Mouse (Mus musculus) kidney, postnatal 36 days (tissue): ENCODE data around the gene Agtpbp1.
"Not testable (repeated sequence)": the region's sequence is repeated elsewhere in the genome, so short reads cannot be mapped to it uniquely, and the experiment has no call there.

ENCODE experiments used
- DNase-seq, 2 experiments: peaks; one replicate each; pipeline ENCODE4 v3.0.0; 2021 to 2022; ENCODE audit warnings: mixed read lengths in 2 of 2

Agtpbp1 gene

DNA sequence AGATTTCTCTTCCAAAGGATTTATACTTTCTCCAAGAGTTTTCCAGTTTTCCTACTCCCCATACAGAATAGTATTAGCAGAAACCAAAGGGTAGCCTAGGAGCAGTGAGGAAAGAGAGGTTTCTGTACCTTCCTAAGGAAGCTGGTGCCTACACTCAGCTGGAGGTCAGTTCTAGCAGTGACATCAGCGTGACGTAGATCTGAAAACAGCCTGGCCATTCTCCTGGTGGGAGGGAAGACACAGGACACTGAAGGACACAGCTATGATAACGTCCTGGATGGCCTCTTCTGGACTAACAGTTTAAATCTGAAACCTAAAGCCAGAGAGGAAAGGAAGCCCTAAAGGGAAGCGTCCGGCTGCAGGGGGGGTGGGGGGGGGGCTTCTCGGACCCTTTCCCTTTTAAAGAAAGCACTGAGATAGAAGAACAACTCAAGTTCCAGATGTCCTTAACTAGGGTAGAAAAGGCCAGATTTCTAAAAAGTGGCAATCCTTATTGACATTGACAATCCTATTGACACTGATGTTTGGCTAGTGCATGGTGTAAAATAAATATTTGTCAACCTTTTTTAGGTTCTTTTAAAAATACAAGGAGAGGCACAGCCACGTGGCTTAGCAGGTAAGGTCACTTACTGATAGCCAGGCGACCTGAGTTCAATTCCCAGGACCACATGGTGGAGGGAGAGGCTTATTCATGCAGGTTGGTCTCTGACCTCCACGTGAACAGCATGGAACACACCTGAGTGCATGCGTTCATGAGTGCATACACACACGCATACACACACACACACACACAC, 63.6 kb downstream of the Agtpbp1 start:
- no peak for DNase-seq

DNA sequence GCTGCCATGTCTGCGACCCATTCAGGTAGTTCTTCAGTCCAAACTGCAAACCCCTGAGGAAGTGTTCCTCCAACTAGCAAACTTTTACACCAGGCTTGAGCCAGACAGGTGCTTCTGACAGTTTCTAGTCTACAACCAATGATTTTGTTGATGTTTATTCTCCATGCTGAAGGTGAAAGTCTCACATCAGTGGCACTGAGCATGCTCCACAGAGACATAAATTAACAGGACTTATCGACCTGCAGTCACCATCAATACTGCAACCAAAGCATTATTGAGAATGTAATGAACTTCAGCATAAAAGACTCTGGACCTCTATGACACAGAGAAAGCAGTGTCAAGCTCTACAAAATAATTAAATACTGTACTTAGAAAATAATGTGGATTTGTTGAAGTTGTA, 64.2 kb downstream of the Agtpbp1 start:
- no peak for DNase-seq

DNA sequence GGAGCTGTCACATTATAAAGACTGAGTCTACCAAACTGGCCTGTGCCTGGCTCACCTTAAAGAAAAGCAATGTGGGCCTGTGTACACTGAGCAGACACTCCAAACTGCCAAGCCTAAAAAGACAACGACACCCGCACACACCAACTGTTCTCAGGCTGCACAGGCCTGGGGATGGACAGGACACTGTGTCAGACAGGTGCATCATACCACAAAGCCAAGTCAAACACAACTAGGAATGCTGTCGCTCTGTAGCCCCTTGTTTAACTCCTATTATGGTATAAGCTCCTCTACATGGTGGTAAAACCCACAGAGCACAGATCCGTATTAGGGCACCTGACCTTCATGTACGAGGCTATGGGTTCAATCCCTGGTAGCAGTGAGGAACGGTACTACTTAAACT, 65.5 kb downstream of the Agtpbp1 start:
- no peak for DNase-seq

DNA sequence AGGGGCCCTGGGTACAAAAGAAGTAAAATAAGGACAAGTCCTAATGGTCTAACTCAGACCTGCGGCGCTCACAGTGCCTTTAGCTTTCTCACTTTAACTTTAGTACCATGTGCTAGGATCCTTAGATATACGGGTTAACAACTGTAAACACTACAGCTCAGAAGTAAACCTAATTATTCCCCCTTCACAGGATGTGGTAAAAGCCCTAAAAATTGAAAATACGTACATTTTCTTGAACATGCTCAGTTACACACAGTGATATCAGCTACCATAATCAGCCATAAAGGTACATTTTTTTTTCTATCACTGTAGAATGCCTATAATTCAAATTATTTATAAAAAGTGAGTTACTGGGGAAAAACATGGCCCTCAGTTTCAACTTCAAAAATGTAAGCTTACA, 67.0 kb downstream of the Agtpbp1 start:
- DNase-seq = no peak

DNA sequence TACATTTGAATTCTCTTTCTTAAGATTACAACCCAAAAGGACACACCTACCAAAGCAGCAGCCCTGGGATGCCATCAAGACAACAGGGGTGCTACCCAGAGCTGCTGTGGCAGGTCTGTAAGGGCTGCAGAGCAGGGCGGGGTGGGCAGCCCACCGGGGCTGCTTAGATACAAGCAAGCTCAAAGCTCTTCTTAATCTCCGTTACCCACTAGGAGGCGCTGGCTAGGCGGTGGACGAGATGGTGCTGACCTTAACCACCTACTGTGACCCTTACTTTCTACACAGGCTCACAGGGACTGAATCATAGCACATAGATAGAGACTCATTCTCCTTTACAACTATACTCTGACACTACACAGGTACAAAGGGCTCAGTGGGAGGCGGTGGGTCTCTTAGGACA, 70.0 kb downstream of the Agtpbp1 start:
- peak; percentile 22 to 73 for DNase-seq

DNA sequence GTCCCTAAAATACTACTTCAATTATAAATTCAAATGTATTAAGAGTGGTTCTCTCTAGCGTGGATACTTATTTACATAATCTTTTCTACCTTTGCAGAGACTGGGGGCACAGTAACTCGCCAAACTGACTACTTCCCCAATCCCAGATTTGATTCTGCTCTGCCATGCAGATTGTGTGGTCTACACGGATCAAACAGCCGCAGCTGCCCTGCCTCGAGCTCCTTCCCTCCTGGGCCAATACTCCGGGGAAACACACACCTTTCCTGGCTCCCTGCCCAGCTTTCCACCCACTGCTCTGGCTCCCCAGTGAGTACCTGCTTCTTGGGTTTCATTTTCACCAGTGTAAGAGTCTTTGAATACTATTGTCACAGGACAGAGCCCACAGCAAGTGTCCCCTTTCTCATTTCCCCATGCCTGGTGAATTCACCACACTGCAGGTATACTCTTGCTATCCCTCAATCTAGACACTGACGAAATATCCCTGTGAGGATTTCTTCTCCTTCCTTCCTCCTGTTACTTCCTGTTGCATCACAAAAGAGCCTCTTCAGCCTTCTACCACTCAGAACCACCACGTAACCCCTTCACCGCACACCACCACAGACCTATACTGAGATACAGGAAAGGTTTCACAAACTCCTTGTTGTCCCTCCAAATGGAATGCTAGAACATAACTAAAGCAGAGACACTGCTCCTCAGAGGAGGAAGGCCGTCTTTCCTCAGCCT, 75.2 kb downstream of the Agtpbp1 start:
- DNase-seq = peak; percentile 29 to 61

DNA sequence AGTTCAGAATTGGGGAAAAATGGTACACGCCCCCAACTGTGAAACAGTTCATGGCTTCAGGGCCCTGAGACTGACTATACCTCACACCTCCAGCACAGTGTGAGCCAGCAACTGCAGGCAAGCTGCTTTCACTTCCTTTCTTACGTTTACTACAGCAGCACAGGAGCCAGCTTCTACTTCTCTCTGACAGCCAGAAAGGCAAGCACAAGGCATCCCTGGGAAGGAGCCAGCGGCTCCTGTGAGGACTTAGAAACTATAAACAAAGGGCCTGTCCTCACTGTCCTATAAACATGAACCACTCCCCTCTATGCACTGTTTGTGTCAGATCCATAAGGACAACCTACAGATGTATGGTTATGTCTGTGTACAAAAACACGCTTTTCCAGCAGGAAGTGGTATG, 76.4 kb downstream of the Agtpbp1 start:
- no peak for DNase-seq

DNA sequence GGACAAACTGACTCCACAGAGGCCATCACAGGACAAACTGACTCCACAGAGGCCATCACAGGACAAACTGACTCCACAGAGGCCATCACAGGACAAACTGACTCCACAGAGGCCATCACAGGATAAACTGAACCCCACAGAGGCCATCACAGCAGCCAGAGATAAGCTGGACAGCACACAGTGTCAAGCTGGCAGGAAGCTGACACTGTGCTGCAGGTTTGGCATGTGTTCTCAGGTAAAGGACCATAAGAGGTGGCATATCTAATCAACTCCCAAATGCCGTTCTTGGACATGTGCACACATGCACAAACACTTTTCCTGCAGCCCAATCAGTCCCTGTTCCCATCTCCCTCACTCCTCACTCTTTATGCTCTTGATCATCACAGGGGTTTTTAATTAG, 78.6 kb downstream of the Agtpbp1 start:
- DNase-seq = no peak

DNA sequence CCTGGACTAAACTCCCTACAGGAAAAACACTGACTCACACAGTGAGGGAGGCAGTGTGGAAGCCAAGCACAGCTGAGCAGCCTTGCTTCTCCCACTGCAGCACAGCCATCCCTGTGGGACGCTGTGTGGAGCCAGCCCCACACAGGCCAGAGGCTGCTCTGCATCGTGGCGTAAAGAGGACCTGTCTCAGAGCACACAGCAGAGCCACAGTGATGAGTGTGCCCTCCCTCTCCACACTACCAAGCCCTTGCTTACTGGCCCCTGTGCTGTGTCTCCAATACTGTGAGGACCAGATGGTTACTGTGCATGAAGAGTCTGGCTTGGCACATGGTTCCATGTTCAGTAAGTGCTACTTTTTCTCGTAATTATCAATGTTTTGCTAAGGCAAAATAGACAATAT, 79.2 kb downstream of the Agtpbp1 start:
- DNase-seq = no peak

DNA sequence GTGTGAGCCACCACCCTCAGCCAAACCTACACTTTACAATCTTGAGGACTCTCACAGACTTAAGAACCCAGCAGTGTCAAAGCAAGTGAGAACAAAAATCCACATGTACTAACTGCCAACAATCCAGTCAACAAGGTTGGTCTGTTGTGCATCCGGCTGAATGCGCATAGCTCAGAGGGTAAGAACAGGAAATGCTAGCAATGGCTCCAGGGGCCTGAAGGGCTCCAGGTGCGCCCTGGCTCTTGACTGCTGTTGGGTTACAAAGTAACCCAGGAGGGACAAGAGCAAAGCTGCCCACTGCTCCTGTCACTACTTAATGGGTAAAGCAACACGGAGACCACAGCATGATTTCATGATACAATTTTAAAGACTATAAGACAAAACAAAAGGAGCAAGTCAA, 81.4 kb downstream of the Agtpbp1 start:
- no peak for DNase-seq

DNA sequence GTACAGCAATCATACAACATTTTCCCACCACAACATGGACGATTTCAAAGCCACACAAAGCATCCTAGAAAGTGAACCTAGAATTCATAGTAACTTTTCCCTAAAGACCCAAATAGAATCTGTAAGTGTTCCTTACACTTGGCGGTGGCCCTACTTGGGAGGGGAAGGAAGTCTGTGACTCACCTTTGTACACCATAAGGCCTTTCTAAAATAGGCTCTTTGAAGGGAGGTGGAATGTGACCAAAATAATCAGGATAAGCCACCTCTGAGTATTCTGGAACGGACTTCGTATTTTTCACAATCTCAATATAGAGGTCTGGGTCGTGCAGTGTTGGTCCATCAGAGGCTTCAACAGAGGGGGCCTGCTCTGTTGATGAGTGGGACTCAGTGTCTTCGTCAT, 85.2 kb downstream of the Agtpbp1 start:
- DNase-seq = no peak

DNA sequence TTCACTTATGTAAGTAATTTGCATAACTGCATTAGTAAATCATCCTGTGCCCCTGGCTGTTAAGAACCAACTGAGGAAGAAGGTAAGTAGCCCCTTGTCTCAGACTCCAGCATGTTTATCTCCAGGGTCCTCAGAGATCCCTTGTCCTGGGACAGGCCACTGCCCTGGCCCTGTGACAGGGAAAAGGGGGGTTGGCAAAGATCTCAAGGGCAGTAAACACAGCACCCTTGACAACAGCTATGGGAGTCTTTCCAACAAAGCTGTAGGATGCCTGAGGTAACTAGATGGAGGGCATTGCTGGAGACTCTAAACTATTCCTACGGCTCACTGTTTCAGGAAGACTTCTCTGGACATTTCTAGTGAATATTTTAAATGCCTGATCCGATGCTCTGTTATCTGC, 85.7 kb downstream of the Agtpbp1 start:
- DNase-seq = peak in 1 of 2 experiments; percentile 24

DNA sequence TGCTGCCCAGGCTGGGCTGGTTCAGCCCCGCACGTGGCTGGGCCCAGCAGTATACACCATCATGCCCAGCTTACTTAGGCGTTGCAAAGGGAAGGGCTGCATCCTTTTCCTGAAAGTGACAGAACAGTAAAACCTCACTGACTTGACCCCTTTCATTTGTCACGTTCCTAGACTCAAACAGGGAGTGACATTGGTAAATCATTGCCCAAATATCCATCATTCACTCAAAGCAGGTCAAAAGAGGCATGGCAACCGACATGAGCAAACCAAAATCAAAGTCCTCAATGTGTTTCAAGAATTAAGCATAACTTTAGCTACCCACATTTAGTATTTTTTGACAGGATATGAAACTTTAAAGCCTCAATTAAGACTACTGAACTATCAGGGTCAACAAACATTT, 86.8 kb downstream of the Agtpbp1 start:
- peak in 1 of 2 experiments; percentile 9 for DNase-seq

DNA sequence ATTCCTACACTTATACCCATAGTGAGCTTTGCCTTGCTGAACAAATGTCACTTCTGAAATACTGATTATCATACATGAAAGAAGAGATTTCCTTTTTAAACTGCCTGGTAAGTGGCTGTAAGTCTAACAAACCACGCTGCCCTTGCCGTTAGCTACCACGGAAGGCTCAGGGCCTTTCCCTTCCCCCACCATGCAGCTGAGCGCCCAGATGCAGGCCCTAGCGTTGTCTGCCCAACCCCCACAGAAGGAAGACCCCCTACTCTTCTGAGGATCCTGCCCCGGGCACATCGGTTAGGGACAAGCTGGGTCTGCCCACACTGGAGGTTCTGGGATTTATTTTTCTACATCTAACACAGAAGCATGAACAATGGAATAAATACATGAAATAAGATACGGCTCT, 89.2 kb downstream of the Agtpbp1 start:
- no peak for DNase-seq

DNA sequence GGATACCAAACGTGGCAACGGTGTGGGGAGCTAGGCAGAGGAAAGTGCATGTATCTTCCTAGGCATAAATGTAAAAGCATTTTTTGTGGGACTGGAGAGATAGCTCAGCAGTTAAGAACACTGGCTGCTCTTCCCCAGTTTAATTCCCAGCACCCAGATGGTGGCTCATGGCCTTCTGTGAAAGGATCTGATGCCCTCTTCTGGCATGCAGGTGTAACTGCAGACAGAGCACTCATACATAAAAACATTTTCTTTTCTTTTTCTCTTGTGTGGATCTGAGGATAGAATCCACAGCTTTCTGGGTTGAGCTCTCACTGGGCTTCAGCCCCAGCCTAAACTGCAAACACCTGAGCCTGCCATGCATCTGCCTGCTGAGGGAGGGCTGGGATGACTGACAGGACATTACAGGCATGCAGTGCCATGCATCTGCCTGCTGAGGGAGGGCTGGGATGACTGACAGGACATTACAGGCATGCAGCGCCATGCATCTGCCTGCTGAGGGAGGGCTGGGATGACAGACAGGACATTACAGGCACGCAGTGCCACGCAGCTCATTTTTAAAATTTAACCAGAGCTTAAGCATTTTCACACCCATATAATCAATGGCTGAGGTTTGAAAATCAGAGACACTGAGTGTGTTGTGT, 90.3 kb downstream of the Agtpbp1 start:
- DNase-seq = no peak

DNA sequence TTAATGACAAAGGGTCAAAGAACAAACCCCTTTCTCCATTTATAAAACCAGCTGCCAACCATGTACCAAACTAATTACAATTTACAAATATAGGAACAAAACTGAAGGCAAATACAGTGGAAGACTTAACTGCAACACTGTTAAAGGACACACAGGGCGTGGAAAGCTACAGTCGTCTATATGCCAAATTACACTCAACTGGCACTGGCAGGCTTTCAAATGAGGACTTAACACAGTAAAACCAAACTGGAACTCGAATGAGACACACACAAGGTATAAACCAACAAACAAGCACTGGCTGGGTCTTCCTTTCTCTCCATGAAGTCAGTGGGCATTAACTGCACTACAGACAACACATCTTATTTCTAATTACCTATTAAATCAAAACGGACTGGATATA, 94.3 kb downstream of the Agtpbp1 start:
- DNase-seq = no peak

DNA sequence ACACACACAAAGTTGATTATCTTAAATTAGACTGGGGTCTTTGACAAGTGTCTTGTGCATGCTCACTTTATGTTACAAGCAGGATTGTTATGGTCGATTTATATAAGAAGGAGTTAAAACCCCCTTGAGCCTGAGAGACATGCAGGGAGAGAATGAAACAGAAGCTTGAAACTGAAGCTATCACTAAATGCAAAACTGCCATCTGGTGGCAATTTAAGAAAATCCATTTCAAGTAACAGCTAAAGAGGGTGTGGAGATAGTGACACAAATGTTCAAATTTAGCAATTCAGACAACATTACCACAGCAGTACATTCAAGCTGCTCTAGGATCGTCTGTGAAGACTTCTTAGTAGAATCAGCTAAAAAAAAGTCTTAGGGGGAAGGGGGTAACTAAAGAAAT, 95.9 kb downstream of the Agtpbp1 start:
- peak in 1 of 2 experiments; percentile 12 for DNase-seq

DNA sequence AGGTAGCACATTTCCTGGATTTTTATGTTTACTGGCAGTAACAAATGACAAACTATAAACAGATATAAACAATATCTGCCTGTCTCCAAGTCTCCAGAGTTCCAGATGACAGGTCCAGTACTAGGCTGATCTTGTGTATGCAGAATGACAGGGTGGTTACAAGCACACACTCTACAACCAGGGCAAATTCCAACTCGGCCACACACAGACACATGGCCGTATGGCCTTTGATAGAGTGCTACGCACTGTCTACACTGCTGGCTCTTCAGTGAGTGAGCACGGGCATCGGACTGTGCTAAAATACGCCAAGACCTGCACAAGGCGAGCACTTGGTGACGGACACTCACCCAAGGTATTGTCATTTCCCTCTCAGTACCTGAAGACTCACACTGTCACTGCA, 97.7 kb downstream of the Agtpbp1 start:
- DNase-seq = no peak

DNA sequence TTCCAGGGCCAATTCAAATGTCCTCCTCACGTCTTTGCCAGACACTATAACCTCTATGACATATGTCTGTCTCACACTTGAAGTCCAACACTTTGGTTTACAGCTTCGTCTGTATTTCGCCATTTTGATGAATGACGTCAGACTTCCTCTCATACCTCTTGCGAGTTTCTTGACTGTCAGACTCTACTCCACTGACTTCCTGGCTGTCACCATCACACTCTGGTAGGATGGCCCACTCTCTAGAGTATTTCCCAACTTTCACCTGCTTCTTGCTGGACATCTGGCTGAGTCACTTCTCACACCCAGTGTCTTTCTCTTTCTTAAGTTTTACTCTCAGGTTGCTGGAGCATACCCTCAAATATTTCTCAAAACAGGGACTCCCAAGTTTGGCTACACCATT, 98.8 kb downstream of the Agtpbp1 start:
- DNase-seq = no peak

DNA sequence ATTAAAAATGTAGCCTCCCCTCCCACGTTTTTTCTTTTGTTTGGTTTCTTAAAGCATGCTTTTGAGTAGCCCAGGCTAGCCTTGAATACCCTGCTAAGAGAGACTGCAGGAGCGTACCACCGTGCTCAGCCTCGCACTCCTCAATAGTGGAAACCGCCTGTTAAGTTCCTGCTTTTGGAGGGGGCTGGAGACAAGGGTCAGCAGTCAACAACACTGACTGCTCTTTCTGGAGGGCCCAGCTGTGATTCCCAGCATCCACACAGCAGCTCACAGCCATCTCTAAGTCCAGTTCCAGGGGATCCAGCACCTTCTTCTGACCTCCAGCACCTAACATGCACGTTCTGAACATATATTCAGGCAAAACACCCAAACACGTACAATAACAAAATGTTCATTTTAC, 99.6 kb downstream of the Agtpbp1 start:
- no peak for DNase-seq

DNA sequence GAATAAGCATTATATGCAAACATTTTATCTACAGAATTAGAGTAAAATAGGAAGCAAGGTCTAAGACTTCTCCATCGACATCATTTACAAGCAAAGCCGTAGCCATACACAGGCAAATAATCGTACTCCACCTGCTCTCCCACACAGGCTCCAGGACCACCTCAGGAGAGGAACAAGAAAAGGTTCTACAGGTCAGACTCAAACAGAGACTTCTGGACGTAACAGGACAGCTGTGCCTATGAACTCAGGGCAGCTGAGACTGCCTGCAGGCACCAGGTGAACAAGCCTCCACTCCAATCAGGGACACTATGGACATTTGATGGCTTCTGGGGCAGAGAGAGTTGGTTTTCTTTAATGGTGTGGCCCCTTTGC, 103.6 kb downstream of the Agtpbp1 start:
- no peak for DNase-seq

DNA sequence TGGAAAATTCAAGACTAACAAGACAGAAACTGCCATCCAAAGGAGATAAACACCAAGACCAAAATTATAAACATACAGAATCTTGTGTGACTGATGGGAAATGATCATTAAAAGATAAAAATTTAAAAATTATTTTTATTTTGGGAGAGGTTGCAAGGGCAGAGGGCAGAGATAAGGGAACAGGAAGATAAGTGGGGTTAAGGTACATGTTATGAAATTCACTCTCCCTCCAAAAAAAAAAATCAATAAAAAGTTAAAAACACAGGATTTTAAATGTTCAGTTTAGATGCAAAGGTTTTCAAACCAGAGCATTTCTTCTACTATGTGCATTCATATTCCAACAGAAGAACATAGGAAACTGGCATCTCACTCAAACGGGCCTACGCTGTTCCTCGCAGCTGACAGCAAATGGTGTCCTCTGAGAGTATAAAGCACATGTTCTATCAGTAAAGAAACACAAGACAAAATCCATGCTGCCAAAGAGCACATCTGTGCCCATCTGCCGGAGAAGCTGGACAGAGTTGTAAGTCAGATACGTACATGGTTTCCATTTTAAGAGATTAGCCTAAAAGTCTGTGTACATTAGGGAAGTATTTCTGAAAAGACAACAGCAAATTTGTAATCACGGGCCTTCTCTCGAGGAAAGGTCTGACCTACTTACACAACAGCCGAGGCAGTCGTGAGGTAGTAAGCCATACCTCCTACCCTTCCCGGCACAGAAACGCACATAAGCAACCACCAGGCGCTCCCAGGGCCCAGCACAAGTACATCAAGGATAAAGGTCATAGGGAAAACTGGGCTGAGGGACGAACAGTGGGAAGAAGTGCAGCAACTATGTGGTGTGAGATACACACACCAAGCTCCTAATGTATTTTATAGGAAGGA, 104.2 kb downstream of the Agtpbp1 start:
- DNase-seq = no peak

DNA sequence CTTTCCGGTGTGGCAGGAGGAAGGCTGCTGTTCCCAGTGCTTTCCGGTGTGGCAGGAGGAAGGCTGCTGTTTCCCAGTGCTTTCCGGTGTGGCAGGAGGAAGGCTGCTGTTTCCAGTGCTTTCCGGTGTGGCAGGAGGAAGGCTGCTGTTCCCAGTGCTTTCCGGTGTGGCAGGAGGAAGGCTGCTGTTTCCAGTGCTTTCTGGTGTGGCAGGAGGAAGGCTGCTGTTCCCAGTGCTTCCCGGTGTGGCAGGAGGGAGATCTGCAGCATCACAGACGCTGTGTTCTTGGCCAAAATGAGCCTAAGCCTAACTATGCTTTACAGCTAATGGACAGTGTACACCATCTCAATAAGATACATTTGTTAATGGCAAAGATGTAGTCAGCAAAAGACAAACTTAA, 107.1 kb downstream of the Agtpbp1 start:
- DNase-seq = not testable (repeated sequence)
